Mouse (Mus musculus): ENCODE measurements around the gene Itpr3.

Gene Itpr3

GRCm38 (mm10) chr17:27070913-27071312 is 13.8 kb downstream of the Itpr3 start:
- DNase-seq (ENCODE audit: extremely low read depth, low read depth): no peak

GRCm38 (mm10) chr17:27071630-27072029 is 14.5 kb downstream of the Itpr3 start:
- DNase-seq (ENCODE audit: extremely low read depth, low read depth): no peak

GRCm38 (mm10) chr17:27072363-27072762 is 15.3 kb downstream of the Itpr3 start:
- DNase-seq (ENCODE audit: extremely low read depth, low read depth): no peak

- DNase-seq (ENCODE audit: extremely low read depth, low read depth): no peak
Observed at GRCm38 (mm10) chr17:27073126-27073525, 16.0 kb downstream of the Itpr3 start.

- DNase-seq (ENCODE audit: extremely low read depth, low read depth): no peak
Observed at GRCm38 (mm10) chr17:27073778-27074177, 16.7 kb downstream of the Itpr3 start.

GRCm38 (mm10) chr17:27074236-27074635 is 17.1 kb downstream of the Itpr3 start:
- no peak for DNase-seq (ENCODE audit: extremely low read depth, low read depth)

GRCm38 (mm10) chr17:27074849-27075745 is 18.0 kb downstream of the Itpr3 start:
- DNase-seq (ENCODE audit: extremely low read depth, low read depth): no peak

- DNase-seq (ENCODE audit: extremely low read depth, low read depth): no peak
Observed at GRCm38 (mm10) chr17:27077133-27077532, 20.0 kb downstream of the Itpr3 start.

- DNase-seq (ENCODE audit: extremely low read depth, low read depth): no peak
Observed at GRCm38 (mm10) chr17:27077920-27078319, 20.8 kb downstream of the Itpr3 start.

- no peak for DNase-seq (ENCODE audit: extremely low read depth, low read depth)
Observed at GRCm38 (mm10) chr17:27078499-27078898, 21.4 kb downstream of the Itpr3 start.

GRCm38 (mm10) chr17:27081868-27082267 is 24.8 kb downstream of the Itpr3 start:
- no peak for DNase-seq (ENCODE audit: extremely low read depth, low read depth)

GRCm38 (mm10) chr17:27082796-27083195 is 25.7 kb downstream of the Itpr3 start:
- no peak for DNase-seq (ENCODE audit: extremely low read depth, low read depth)

- no peak for DNase-seq (ENCODE audit: extremely low read depth, low read depth)
Observed at GRCm38 (mm10) chr17:27083601-27084000, 26.5 kb downstream of the Itpr3 start.

GRCm38 (mm10) chr17:27085676-27086075 is 28.6 kb downstream of the Itpr3 start:
- DNase-seq (ENCODE audit: extremely low read depth, low read depth): peak; percentile 50

GRCm38 (mm10) chr17:27087426-27087825 is 30.3 kb downstream of the Itpr3 start:
- no peak for DNase-seq (ENCODE audit: extremely low read depth, low read depth)

GRCm38 (mm10) chr17:27090068-27090467 is 33.0 kb downstream of the Itpr3 start:
- no peak for DNase-seq (ENCODE audit: extremely low read depth, low read depth)

- DNase-seq (ENCODE audit: extremely low read depth, low read depth): no peak
Observed at GRCm38 (mm10) chr17:27095690-27096089, 38.6 kb downstream of the Itpr3 start.

- no peak for DNase-seq (ENCODE audit: extremely low read depth, low read depth)
Observed at GRCm38 (mm10) chr17:27101675-27102074, 44.6 kb downstream of the Itpr3 start.

GRCm38 (mm10) chr17:27105698-27106470 is 48.8 kb downstream of the Itpr3 start:
- no peak for DNase-seq (ENCODE audit: extremely low read depth, low read depth)

GRCm38 (mm10) chr17:27106745-27107144 is 49.6 kb downstream of the Itpr3 start:
- DNase-seq (ENCODE audit: extremely low read depth, low read depth): no peak

GRCm38 (mm10) chr17:27107936-27108335 is 50.8 kb downstream of the Itpr3 start:
- DNase-seq (ENCODE audit: extremely low read depth, low read depth): no peak

GRCm38 (mm10) chr17:27110072-27110471 is 53.0 kb downstream of the Itpr3 start:
- DNase-seq (ENCODE audit: extremely low read depth, low read depth): no peak
